Mouse (Mus musculus): ENCODE results near the gene Snorc. TPM values are rescaled to one million over a fixed set of nuclear protein-coding genes. Genes with fewer than 3 reads are reported as not detected.
A peak's percentile ranks its signal among the peaks of the same experiment; 100 is the strongest.
"Not testable (repeated sequence)": the region's sequence is repeated elsewhere in the genome, so short reads cannot be mapped to it uniquely, and the experiment has no call there.

Snorc gene
- polyA plus RNA-seq (2012; rRNA removed), result 0.40 and 1.0 TPM in 2 replicates

- peak; percentile 13 for DNase-seq (ENCODE audit: low read depth)
These were observed at the start of gene Snorc for GRCm38 (mm10) chr1:87469971-87470370. TSS of gene Snorc (plus strand) at chr1:87470271.

- no peak for DNase-seq (ENCODE audit: low read depth)
- TF ChIP-seq CTCF (IDR thresholded peaks at IDR 0.05; ENCODE audit: borderline replicate concordance, extremely low read depth, insufficient read depth, insufficient read length) (no peak), POLR2A (IDR thresholded peaks at IDR 0.05; ENCODE audit: borderline replicate concordance, extremely low read depth, insufficient read depth, insufficient read length, poor library complexity, severe bottlenecking) (no peak)
These were observed 34.9 kb upstream of the Snorc start for GRCm38 (mm10) chr1:87435125-87435524.

GRCm38 (mm10) chr1:87436583-87436982 is 33.5 kb upstream of the Snorc start:
- TF ChIP-seq POLR2A (IDR thresholded peaks at IDR 0.05; ENCODE audit: borderline replicate concordance, extremely low read depth, insufficient read depth, insufficient read length, poor library complexity, severe bottlenecking) (no peak), CTCF (IDR thresholded peaks at IDR 0.05; ENCODE audit: borderline replicate concordance, extremely low read depth, insufficient read depth, insufficient read length) (no peak)
- no peak for DNase-seq (ENCODE audit: low read depth)

- TF ChIP-seq CTCF (IDR thresholded peaks at IDR 0.05; ENCODE audit: borderline replicate concordance, extremely low read depth, insufficient read depth, insufficient read length), result peak; percentile 83
- no peak for TF ChIP-seq POLR2A (IDR thresholded peaks at IDR 0.05; ENCODE audit: borderline replicate concordance, extremely low read depth, insufficient read depth, insufficient read length, poor library complexity, severe bottlenecking)
- peak; percentile 77 for DNase-seq (ENCODE audit: low read depth)
These were observed 22.6 kb upstream of the Snorc start for GRCm38 (mm10) chr1:87447183-87448104.

GRCm38 (mm10) chr1:87449432-87449831 is 20.6 kb upstream of the Snorc start:
- no peak for DNase-seq (ENCODE audit: low read depth)
- no peak for TF ChIP-seq CTCF (IDR thresholded peaks at IDR 0.05; ENCODE audit: borderline replicate concordance, extremely low read depth, insufficient read depth, insufficient read length)
- no peak for TF ChIP-seq POLR2A (IDR thresholded peaks at IDR 0.05; ENCODE audit: borderline replicate concordance, extremely low read depth, insufficient read depth, insufficient read length, poor library complexity, severe bottlenecking)

- DNase-seq (ENCODE audit: low read depth), result no peak
- TF ChIP-seq POLR2A (IDR thresholded peaks at IDR 0.05; ENCODE audit: borderline replicate concordance, extremely low read depth, insufficient read depth, insufficient read length, poor library complexity, severe bottlenecking) (no peak), CTCF (IDR thresholded peaks at IDR 0.05; ENCODE audit: borderline replicate concordance, extremely low read depth, insufficient read depth, insufficient read length) (no peak)
These were observed 13.6 kb upstream of the Snorc start for GRCm38 (mm10) chr1:87456425-87456824.

- peak; percentile 17 for DNase-seq (ENCODE audit: low read depth)
- TF ChIP-seq CTCF (IDR thresholded peaks at IDR 0.05; ENCODE audit: borderline replicate concordance, extremely low read depth, insufficient read depth, insufficient read length) (no peak), POLR2A (IDR thresholded peaks at IDR 0.05; ENCODE audit: borderline replicate concordance, extremely low read depth, insufficient read depth, insufficient read length, poor library complexity, severe bottlenecking) (no peak)
These were observed 12.0 kb upstream of the Snorc start for GRCm38 (mm10) chr1:87458045-87458444.

GRCm38 (mm10) chr1:87459856-87460255 is 10.2 kb upstream of the Snorc start:
- not testable (repeated sequence) for DNase-seq (ENCODE audit: low read depth)

GRCm38 (mm10) chr1:87467469-87467868 is 2.6 kb upstream of the Snorc start:
- TF ChIP-seq POLR2A (IDR thresholded peaks at IDR 0.05; ENCODE audit: borderline replicate concordance, extremely low read depth, insufficient read depth, insufficient read length, poor library complexity, severe bottlenecking) (no peak), CTCF (IDR thresholded peaks at IDR 0.05; ENCODE audit: borderline replicate concordance, extremely low read depth, insufficient read depth, insufficient read length) (no peak)
- DNase-seq (ENCODE audit: low read depth), result no peak

- TF ChIP-seq POLR2A (IDR thresholded peaks at IDR 0.05; ENCODE audit: borderline replicate concordance, extremely low read depth, insufficient read depth, insufficient read length, poor library complexity, severe bottlenecking) (no peak), CTCF (IDR thresholded peaks at IDR 0.05; ENCODE audit: borderline replicate concordance, extremely low read depth, insufficient read depth, insufficient read length) (no peak)
- peak; percentile 29 for DNase-seq (ENCODE audit: low read depth)
These were observed 1.8 kb upstream of the Snorc start for GRCm38 (mm10) chr1:87468321-87468720.

GRCm38 (mm10) chr1:87471914-87472313 is 1.8 kb downstream of the Snorc start:
- TF ChIP-seq CTCF (IDR thresholded peaks at IDR 0.05; ENCODE audit: borderline replicate concordance, extremely low read depth, insufficient read depth, insufficient read length), result no peak
- no peak for TF ChIP-seq POLR2A (IDR thresholded peaks at IDR 0.05; ENCODE audit: borderline replicate concordance, extremely low read depth, insufficient read depth, insufficient read length, poor library complexity, severe bottlenecking)
- no peak for DNase-seq (ENCODE audit: low read depth)

- DNase-seq (ENCODE audit: low read depth), result no peak
These were observed 2.5 kb downstream of the Snorc start for GRCm38 (mm10) chr1:87472576-87472975.

More at GRCm38 (mm10) chr1:87472576-87472975, 2.5 kb downstream of the Snorc start:
- no peak for TF ChIP-seq CTCF (IDR thresholded peaks at IDR 0.05; ENCODE audit: borderline replicate concordance, extremely low read depth, insufficient read depth, insufficient read length)
- TF ChIP-seq POLR2A (IDR thresholded peaks at IDR 0.05; ENCODE audit: borderline replicate concordance, extremely low read depth, insufficient read depth, insufficient read length, poor library complexity, severe bottlenecking), result no peak
